Mouse (Mus musculus): ENCODE measurements around the gene Fgb. TPM values are rescaled to one million over a fixed set of nuclear protein-coding genes. Genes with fewer than 3 reads are reported as not detected.

Gene Fgb
- total and polyA plus RNA-seq, 3 experiments = 0.11 TPM; not detected in 2

- Histone ChIP-seq H3K36me3 (replicated peaks) (peaks cover 80% of the 10 kb centered on the region), H3K4me3 (ENCODE audit: low read depth, low read length) (no peak overlapping the region)
- no peak for ATAC-seq (ENCODE audit: extremely low read depth, insufficient number of reproducible peaks, low FRiP score, poor library complexity, severe bottlenecking)
Observed at GRCm38 (mm10) chr3:83070231-83070630, 20.6 kb upstream of the Fgb start.

GRCm38 (mm10) chr3:83068869-83069268 lies 19.2 kb upstream of the Fgb start:
- DNase-seq (ENCODE audit: low spot score) (no peak), ATAC-seq (ENCODE audit: extremely low read depth, insufficient number of reproducible peaks, low FRiP score, poor library complexity, severe bottlenecking) (no peak)
- TF ChIP-seq CTCF (IDR thresholded peaks at IDR 0.05; ENCODE audit: low read depth, low read length) (no peak), GATA2 (IDR thresholded peaks at IDR 0.05; ENCODE audit: borderline replicate concordance, low read depth, low read length) (no peak), POLR2AphosphoS5 (IDR thresholded peaks at IDR 0.05; ENCODE audit: insufficient replicate concordance, low read depth, low read length) (no peak), TAL1 (conservative IDR thresholded peaks at IDR 0.05; ENCODE audit: low read depth, low read length) (no peak), GATA1 (IDR thresholded peaks at IDR 0.05; ENCODE audit: borderline replicate concordance, low read length) (no peak)
- H3K27me3 ChIP-seq (ENCODE audit: insufficient read depth, low read length) = no peaks in the 10 kb centered on the region
- H3K4me1 ChIP-seq (ENCODE audit: insufficient read depth, low read depth, low read length) = peaks cover 6% of the 10 kb centered on the region
- H3K9me3 ChIP-seq (replicated peaks) = no peaks in the 10 kb centered on the region
- peaks cover 85% of the 10 kb centered on the region for H3K36me3 ChIP-seq (replicated peaks)
- no peak overlapping the region for H3K4me3 ChIP-seq (ENCODE audit: low read depth, low read length)

More at GRCm38 (mm10) chr3:83070231-83070630, 20.6 kb upstream of the Fgb start:
- H3K9me3 ChIP-seq (replicated peaks) = no peaks in the 10 kb centered on the region
- H3K4me1 ChIP-seq (ENCODE audit: insufficient read depth, low read depth, low read length) = peaks cover 2% of the 10 kb centered on the region; the same call in 1 of the 2 replicates
- no peak for DNase-seq (ENCODE audit: low spot score)
- no peak for TF ChIP-seq CTCF (IDR thresholded peaks at IDR 0.05; ENCODE audit: low read depth, low read length)
- no peak for TF ChIP-seq GATA2 (IDR thresholded peaks at IDR 0.05; ENCODE audit: borderline replicate concordance, low read depth, low read length)
- TF ChIP-seq GATA1 (IDR thresholded peaks at IDR 0.05; ENCODE audit: borderline replicate concordance, low read length) = no peak
- TF ChIP-seq TAL1 (conservative IDR thresholded peaks at IDR 0.05; ENCODE audit: low read depth, low read length) = no peak
- TF ChIP-seq POLR2AphosphoS5 (IDR thresholded peaks at IDR 0.05; ENCODE audit: insufficient replicate concordance, low read depth, low read length) = no peak
- no peaks in the 10 kb centered on the region for H3K27me3 ChIP-seq (ENCODE audit: insufficient read depth, low read length)

- TF ChIP-seq CTCF (IDR thresholded peaks at IDR 0.05; ENCODE audit: low read depth, low read length) (no peak), GATA2 (IDR thresholded peaks at IDR 0.05; ENCODE audit: borderline replicate concordance, low read depth, low read length) (no peak), POLR2AphosphoS5 (IDR thresholded peaks at IDR 0.05; ENCODE audit: insufficient replicate concordance, low read depth, low read length) (no peak), TAL1 (conservative IDR thresholded peaks at IDR 0.05; ENCODE audit: low read depth, low read length) (no peak), GATA1 (IDR thresholded peaks at IDR 0.05; ENCODE audit: borderline replicate concordance, low read length) (no peak)
- H3K27me3 ChIP-seq (ENCODE audit: insufficient read depth, low read length) = no peaks in the 10 kb centered on the region
- peaks cover 88% of the 10 kb centered on the region for H3K36me3 ChIP-seq (replicated peaks)
- H3K9me3 ChIP-seq (replicated peaks) = no peaks in the 10 kb centered on the region
- ATAC-seq (ENCODE audit: extremely low read depth, insufficient number of reproducible peaks, low FRiP score, poor library complexity, severe bottlenecking) (no peak), DNase-seq (ENCODE audit: low spot score) (no peak)
- H3K4me3 ChIP-seq (ENCODE audit: low read depth, low read length) = no peak overlapping the region
- H3K4me1 ChIP-seq (ENCODE audit: insufficient read depth, low read depth, low read length) = peaks cover 6% of the 10 kb centered on the region
Observed at GRCm38 (mm10) chr3:83067920-83068319, 18.3 kb upstream of the Fgb start.

DNA sequence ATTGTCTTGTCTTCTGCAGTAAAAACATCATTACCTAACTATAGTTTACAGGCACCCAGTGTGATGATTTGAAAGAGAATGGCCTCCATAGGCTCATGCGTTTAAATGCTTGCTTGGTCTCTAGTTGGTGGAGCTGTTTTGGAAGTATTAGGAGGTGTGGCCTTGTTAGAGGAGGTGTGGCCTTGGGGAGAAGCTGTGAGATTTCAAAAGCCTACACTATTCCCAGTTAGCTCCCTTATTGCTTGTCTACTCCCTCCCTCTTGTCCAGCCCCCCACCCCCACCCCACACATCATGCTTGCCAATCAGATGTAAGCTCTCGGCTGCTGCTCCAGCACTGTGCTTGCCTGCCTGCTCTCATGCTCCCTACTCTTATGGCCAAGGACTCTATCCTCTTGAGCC lies 7.4 kb upstream of the Fgb start:
- Histone ChIP-seq H3K9me3 (replicated peaks) (no peaks in the 10 kb centered on the region), H3K27me3 (ENCODE audit: insufficient read depth, low read length) (no peaks in the 10 kb centered on the region), H3K4me3 (ENCODE audit: low read depth, low read length) (no peak overlapping the region), H3K36me3 (replicated peaks) (peaks cover 53% of the 10 kb centered on the region), H3K4me1 (ENCODE audit: insufficient read depth, low read depth, low read length) (peaks cover 40% of the 10 kb centered on the region)
- DNase-seq (ENCODE audit: low spot score) (no peak), ATAC-seq (ENCODE audit: extremely low read depth, insufficient number of reproducible peaks, low FRiP score, poor library complexity, severe bottlenecking) (no peak)
- TF ChIP-seq TAL1 (conservative IDR thresholded peaks at IDR 0.05; ENCODE audit: low read depth, low read length) = no peak
- TF ChIP-seq CTCF (IDR thresholded peaks at IDR 0.05; ENCODE audit: low read depth, low read length) = no peak
- TF ChIP-seq GATA2 (IDR thresholded peaks at IDR 0.05; ENCODE audit: borderline replicate concordance, low read depth, low read length) = no peak
- no peak for TF ChIP-seq POLR2AphosphoS5 (IDR thresholded peaks at IDR 0.05; ENCODE audit: insufficient replicate concordance, low read depth, low read length)
- no peak for TF ChIP-seq GATA1 (IDR thresholded peaks at IDR 0.05; ENCODE audit: borderline replicate concordance, low read length)

- ATAC-seq (ENCODE audit: extremely low read depth, insufficient number of reproducible peaks, low FRiP score, poor library complexity, severe bottlenecking) (peak; percentile 89), DNase-seq (ENCODE audit: low spot score) (peak; percentile 84)
- Histone ChIP-seq H3K27me3 (ENCODE audit: insufficient read depth, low read length) (no peaks in the 10 kb centered on the region), H3K36me3 (replicated peaks) (peaks cover 38% of the 10 kb centered on the region), H3K4me3 (ENCODE audit: low read depth, low read length) (peak within 1 kb of the TSS; percentile 94), H3K9me3 (replicated peaks) (no peaks in the 10 kb centered on the region), H3K4me1 (ENCODE audit: insufficient read depth, low read depth, low read length) (peaks cover 47% of the 10 kb centered on the region)
- TF ChIP-seq POLR2AphosphoS5 (IDR thresholded peaks at IDR 0.05; ENCODE audit: insufficient replicate concordance, low read depth, low read length) (no peak), GATA2 (IDR thresholded peaks at IDR 0.05; ENCODE audit: borderline replicate concordance, low read depth, low read length) (no peak), CTCF (IDR thresholded peaks at IDR 0.05; ENCODE audit: low read depth, low read length) (no peak), GATA1 (IDR thresholded peaks at IDR 0.05; ENCODE audit: borderline replicate concordance, low read length) (no peak)
Observed at GRCm38 (mm10) chr3:83055281-83056038, 5.8 kb upstream of the Fgb start, which contains the start of gene Plrg1. TSS of gene Plrg1 (plus strand) at chr3:83055522.

- no peaks in the 10 kb centered on the region for H3K9me3 ChIP-seq (replicated peaks)
- TF ChIP-seq TAL1 (conservative IDR thresholded peaks at IDR 0.05; ENCODE audit: low read depth, low read length) (no peak), POLR2AphosphoS5 (IDR thresholded peaks at IDR 0.05; ENCODE audit: insufficient replicate concordance, low read depth, low read length) (no peak), CTCF (IDR thresholded peaks at IDR 0.05; ENCODE audit: low read depth, low read length) (no peak), GATA2 (IDR thresholded peaks at IDR 0.05; ENCODE audit: borderline replicate concordance, low read depth, low read length) (no peak), GATA1 (IDR thresholded peaks at IDR 0.05; ENCODE audit: borderline replicate concordance, low read length) (no peak)
- H3K4me3 ChIP-seq (ENCODE audit: low read depth, low read length) = peak overlapping the region; percentile 94
- no peak for ATAC-seq (ENCODE audit: extremely low read depth, insufficient number of reproducible peaks, low FRiP score, poor library complexity, severe bottlenecking)
- H3K4me1 ChIP-seq (ENCODE audit: insufficient read depth, low read depth, low read length) = peaks cover 50% of the 10 kb centered on the region
- no peak for DNase-seq (ENCODE audit: low spot score)
- H3K36me3 ChIP-seq (replicated peaks) = peaks cover 31% of the 10 kb centered on the region
- no peaks in the 10 kb centered on the region for H3K27me3 ChIP-seq (ENCODE audit: insufficient read depth, low read length)
Observed at GRCm38 (mm10) chr3:83054759-83055158, 5.1 kb upstream of the Fgb start.

Measured in G1E (cell line).